Mouse (Mus musculus) forebrain, embryonic 14.5 days (tissue): ENCODE results near the gene Fn1. TPM values are rescaled to one million over a fixed set of nuclear protein-coding genes. Genes with fewer than 3 reads are reported as not detected.

ENCODE experiments used
- ATAC-seq: fragments of 200-750 bp; cut with Nextera tagmentation; 2 replicates; pipeline ENCODE4 v1.8.0; 2017; ENCODE audit warnings: mild to moderate bottlenecking, moderate library complexity
- DNase-seq: peaks from one replicate; pipeline ENCODE4 v3.0.0-alpha.2; 2015; ENCODE audit warnings: low spot score
- H3K27ac ChIP-seq: fragments of 300-500 bp; sonication (generic); 2 replicates; pipeline ENCODE4 v1.5.1; 2014; ENCODE audit warnings: low read depth, mild to moderate bottlenecking, control low read depth, low read length, moderate library complexity
- H3K27me3 ChIP-seq: fragments of 300-500 bp; sonication (generic); replicated peaks from 2 replicates; pipeline ENCODE4 v1.6.1; 2014; ENCODE audit warnings: low read length, control low read depth, mixed read lengths; ENCODE audit not compliant: control insufficient read depth, insufficient read depth
- H3K36me3 ChIP-seq: fragments of 300-500 bp; sonication (generic); 2 replicates; pipeline ENCODE4 v1.6.1; 2014; ENCODE audit warnings: low read length, control low read depth; ENCODE audit not compliant: control insufficient read depth, insufficient read depth
- H3K4me1 ChIP-seq: fragments of 300-500 bp; sonication (generic); 2 replicates; pipeline ENCODE4 v1.6.1; 2014; ENCODE audit warnings: antibody characterized with exemption, low read length, control low read depth; ENCODE audit not compliant: control insufficient read depth, insufficient read depth
- H3K4me2 ChIP-seq: fragments of 300-500 bp; sonication (generic); 2 replicates; pipeline ENCODE4 v1.6.1; 2014; ENCODE audit warnings: mild to moderate bottlenecking, control low read depth, low read length
- H3K4me3 ChIP-seq: fragments of 300-500 bp; sonication (generic); 2 replicates; pipeline ENCODE4 v1.5.1; 2014; ENCODE audit warnings: low read depth, low read length, control low read depth
- H3K9ac ChIP-seq: fragments of 300-500 bp; sonication (generic); 2 replicates; pipeline ENCODE4 v1.6.1; 2014; ENCODE audit warnings: mild to moderate bottlenecking, low read length, control low read depth, moderate library complexity
- H3K9me3 ChIP-seq: fragments of 300-500 bp; sonication (generic); replicated peaks from 2 replicates; pipeline ENCODE4 v1.6.1; 2016; ENCODE audit warnings: low read length, control low read depth, mixed read lengths; ENCODE audit not compliant: control insufficient read depth
- WGBS: fragments of 180-500 bp; shearing (Covaris S2); extraction: QIAGEN DNeasy Blood & Tissue Kit; methylation state at CpG from one replicate; pipeline ENCODE4 v1.1.7; 2014; 5-methylcytosine and 5-hydroxymethylcytosine counted together
- polyA plus RNA-seq: library from polyadenylated mRNA; unstranded; fragments of >200 nt; fragmentation: Nextera tagmentation; extraction: Ambion mirVana; gene quantifications from 2 replicates; pipeline ENCODE4 v1.2.1, GENCODE M21; 2014

The Fn1 gene
- polyA plus RNA-seq, 1 experiment from 2014 or later: 22.5 TPM

DNA sequence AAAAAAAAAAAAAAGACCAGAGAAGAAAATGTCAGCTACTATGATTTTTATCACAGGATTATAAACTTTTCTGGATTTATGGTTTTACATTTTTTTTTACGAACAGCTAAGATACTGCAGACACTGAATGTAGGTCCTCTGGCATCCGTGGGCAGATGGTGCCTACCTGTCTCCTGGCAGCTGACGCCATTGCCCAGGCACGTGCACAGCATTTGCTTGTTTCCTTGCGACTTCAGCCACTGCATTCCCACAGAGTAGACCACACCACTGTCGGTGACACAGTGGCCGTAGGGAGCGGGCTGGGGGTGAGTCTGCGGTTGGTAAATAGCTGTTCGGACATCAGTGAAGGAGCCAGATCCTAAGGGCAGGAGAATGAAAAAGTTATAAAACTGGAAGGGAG lies 10.2 kb downstream of the Fn1 start:
- no peaks in the 10 kb centered on the region for H3K9me3 ChIP-seq
- DNase-seq (no peak), ATAC-seq (no peak)
- no peaks in the 10 kb centered on the region for H3K4me1 ChIP-seq
- H3K4me3 ChIP-seq: no peak overlapping the region
- no peak overlapping the region for H3K27ac ChIP-seq
- peaks cover 38% of the 10 kb centered on the region; the same call in 1 of the 2 replicates for H3K36me3 ChIP-seq
- no peaks in the 10 kb centered on the region for H3K27me3 ChIP-seq
- no peak overlapping the region for H3K4me2 ChIP-seq
- H3K9ac ChIP-seq: no peak overlapping the region
- WGBS: 95% methylated on average over 10 of the region's 10 CpGs

DNA sequence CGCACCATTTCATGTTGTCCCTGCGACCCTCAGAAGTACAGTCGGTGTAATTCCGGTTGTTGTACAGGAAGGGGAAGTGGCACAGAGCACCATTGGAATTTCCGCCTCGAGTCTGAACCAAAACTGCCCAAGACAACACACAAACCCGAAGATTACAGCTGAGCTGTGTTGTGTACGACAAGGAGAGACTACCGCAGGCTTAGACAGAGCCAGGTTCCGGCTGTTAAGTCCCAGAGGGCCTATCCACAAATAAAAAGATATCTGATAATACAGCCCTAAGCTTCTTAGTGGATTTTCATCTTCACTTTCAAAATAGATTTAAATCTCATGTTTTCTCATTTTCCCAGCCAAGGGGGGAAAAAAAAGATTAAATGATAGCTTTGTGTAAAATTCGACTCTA lies 11.8 kb downstream of the Fn1 start:
- DNase-seq (no peak), ATAC-seq (no peak)
- Histone ChIP-seq H3K4me3 (no peak overlapping the region), H3K27me3 (no peaks in the 10 kb centered on the region), H3K36me3 (peaks cover 42% of the 10 kb centered on the region; the same call in 1 of the 2 replicates), H3K27ac (no peak overlapping the region), H3K4me2 (no peak overlapping the region), H3K9me3 (no peaks in the 10 kb centered on the region), H3K9ac (no peak overlapping the region), H3K4me1 (no peaks in the 10 kb centered on the region)
- 91% methylated on average over 11 of the region's 11 CpGs for WGBS

DNA sequence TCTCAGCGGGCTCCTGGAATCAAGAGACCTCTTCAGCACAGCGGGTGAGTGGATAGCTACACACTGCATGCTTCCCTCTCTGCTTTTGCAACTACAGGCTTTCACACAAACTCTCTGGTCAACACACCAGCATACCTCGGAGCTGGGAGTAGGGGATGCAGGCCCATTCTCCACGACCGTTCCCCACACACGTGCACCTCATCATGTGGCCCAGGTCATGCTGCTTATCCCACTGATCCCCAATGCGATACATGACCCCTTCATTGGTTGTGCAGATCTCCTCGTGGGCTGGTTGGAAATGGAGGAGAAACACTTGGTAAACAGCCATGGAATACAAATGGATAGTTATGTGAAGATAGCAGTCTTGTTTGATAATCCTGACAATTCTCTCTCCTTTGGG lies 12.8 kb downstream of the Fn1 start:
- WGBS: 96% methylated on average over 8 of the region's 8 CpGs
- no peak overlapping the region for H3K4me2 ChIP-seq
- no peaks in the 10 kb centered on the region for H3K27me3 ChIP-seq
- H3K4me3 ChIP-seq: no peak overlapping the region
- no peak for ATAC-seq
- no peaks in the 10 kb centered on the region for H3K4me1 ChIP-seq
- DNase-seq: no peak
- H3K27ac ChIP-seq: no peak overlapping the region
- no peak overlapping the region for H3K9ac ChIP-seq
- peaks cover 39% of the 10 kb centered on the region; the same call in 1 of the 2 replicates for H3K36me3 ChIP-seq
- no peaks in the 10 kb centered on the region for H3K9me3 ChIP-seq

DNA sequence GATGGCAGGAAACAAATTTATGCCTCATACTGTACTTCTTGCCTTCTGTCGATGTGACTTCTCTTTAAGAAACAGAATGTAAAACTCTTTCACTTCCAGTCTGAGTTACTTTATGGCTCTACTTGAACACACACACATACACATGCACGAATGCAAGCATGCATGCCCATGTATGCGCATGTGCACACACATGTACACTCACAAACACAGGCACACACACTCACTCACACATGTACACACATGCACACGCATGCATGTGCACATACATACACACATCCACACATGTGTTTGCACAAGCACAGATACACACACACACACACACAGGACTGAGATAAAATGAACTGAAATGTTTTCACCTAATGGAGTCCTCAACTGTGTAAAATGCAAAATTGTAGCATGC lies 16.3 kb downstream of the Fn1 start:
- H3K4me3 ChIP-seq: no peak overlapping the region
- no peak overlapping the region for H3K9ac ChIP-seq
- DNase-seq (no peak), ATAC-seq (no peak)
- H3K36me3 ChIP-seq: peaks cover 27% of the 10 kb centered on the region; the same call in 1 of the 2 replicates
- WGBS: 96% methylated on average over 4 of the region's 4 CpGs
- H3K4me1 ChIP-seq: no peaks in the 10 kb centered on the region
- H3K27me3 ChIP-seq: no peaks in the 10 kb centered on the region
- no peak overlapping the region for H3K4me2 ChIP-seq
- no peak overlapping the region for H3K27ac ChIP-seq
- no peaks in the 10 kb centered on the region for H3K9me3 ChIP-seq

DNA sequence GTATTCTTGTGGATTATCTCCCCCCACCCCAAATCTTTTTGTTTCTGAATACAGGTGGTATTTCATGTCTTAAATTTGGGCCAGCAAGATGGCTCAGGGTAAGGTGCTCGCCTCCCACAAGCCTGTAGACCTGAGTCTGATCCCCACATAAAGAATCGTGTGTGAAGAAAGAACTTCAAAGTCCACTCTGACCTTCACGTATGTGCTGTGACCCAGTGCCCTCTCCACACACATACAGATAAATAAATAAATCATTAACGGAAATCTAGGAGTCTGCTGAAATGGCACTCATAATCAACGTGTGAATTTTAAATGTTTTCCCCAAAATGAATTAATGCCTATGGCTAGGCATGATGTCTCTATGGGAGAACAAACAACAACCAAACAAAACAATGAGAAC lies 16.9 kb downstream of the Fn1 start:
- ATAC-seq: no peak
- Histone ChIP-seq H3K4me3 (no peak overlapping the region), H3K4me2 (no peak overlapping the region), H3K9me3 (no peaks in the 10 kb centered on the region), H3K27me3 (no peaks in the 10 kb centered on the region), H3K27ac (no peak overlapping the region), H3K4me1 (no peaks in the 10 kb centered on the region), H3K9ac (no peak overlapping the region), H3K36me3 (peaks cover 27% of the 10 kb centered on the region; the same call in 1 of the 2 replicates)
- no peak for DNase-seq
- WGBS: 93% methylated on average over 5 of the region's 5 CpGs

DNA sequence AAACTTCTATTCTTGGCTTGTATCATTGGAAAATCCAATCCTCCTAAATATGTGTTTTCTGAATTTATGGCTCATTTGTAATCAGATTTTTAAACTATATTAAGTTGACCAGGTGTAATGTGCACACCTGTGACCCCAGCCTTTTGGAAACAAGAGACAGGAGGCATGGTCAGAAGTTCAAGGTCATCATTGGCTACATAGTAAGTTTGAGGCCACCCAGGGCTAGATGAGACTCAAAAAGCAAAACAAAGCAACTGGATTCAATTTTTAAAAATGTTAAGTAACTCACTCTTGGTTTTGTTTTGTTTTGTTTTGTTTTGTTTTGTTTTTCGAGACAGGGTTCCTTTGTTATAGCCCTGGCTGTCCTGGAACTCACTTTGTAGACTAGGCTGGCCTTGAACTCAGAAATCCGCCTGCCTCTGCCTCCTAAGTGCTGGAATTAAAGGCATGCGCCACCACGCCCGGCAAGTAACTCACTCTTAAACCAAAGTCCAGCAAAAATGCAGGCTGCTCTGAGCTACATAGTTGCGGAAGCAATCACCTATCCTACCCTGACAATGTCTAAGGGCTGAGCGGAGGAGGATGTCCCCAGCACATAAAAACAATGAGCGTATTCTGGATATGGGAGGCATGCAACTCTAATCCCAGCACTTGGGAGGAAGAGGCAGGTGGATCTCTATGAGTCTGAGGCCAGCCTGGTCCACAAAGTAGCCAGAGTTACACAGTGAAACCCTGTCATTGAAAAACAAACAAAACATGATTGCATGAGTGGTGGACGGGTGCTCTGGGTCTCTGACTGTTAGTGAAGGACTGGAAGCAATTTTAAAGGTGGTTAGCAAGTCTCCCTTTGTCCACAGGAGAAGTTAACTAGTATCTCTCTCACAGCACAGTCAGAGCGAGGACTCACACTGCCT lies 17.6 kb downstream of the Fn1 start:
- Histone ChIP-seq H3K36me3 (peaks cover 27% of the 10 kb centered on the region; the same call in 1 of the 2 replicates), H3K9ac (no peak overlapping the region), H3K4me3 (no peak overlapping the region), H3K4me1 (no peaks in the 10 kb centered on the region), H3K27ac (no peak overlapping the region), H3K9me3 (no peaks in the 10 kb centered on the region), H3K27me3 (no peaks in the 10 kb centered on the region), H3K4me2 (no peak overlapping the region)
- DNase-seq: no peak
- WGBS: 90% methylated on average over 10 of the region's 10 CpGs
- no peak for ATAC-seq

DNA sequence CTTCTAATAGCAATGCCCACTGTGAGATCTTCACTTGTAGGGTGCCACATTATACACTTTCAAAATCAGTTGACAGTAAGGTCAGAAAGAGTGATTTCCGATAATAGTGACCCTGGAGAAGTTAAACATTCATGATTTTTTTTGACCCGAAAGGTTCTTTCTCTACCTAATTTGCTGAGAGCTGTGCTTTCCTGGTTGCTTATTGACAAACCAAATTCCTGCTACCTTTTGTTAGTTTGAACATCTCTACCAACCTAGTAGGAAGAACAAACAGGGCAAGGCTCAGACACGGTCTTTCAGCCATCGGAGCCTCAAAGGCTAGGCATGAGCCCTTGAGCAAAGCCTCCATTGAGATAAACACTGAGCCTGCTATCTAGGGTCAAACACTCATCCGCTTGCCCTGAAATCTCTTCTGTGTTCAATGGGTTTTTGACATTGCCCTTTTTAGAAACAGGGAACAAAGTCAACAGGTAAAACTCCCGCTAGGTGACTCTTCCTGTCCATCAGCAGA lies 18.5 kb downstream of the Fn1 start:
- no peak overlapping the region for H3K27ac ChIP-seq
- ATAC-seq: no peak
- no peaks in the 10 kb centered on the region for H3K27me3 ChIP-seq
- H3K36me3 ChIP-seq: peaks cover 29% of the 10 kb centered on the region; the same call in 1 of the 2 replicates
- H3K4me3 ChIP-seq: no peak overlapping the region
- no peaks in the 10 kb centered on the region for H3K9me3 ChIP-seq
- no peak overlapping the region for H3K9ac ChIP-seq
- no peak for DNase-seq
- H3K4me2 ChIP-seq: no peak overlapping the region
- WGBS: 97% methylated on average over 6 of the region's 6 CpGs
- no peaks in the 10 kb centered on the region for H3K4me1 ChIP-seq

DNA sequence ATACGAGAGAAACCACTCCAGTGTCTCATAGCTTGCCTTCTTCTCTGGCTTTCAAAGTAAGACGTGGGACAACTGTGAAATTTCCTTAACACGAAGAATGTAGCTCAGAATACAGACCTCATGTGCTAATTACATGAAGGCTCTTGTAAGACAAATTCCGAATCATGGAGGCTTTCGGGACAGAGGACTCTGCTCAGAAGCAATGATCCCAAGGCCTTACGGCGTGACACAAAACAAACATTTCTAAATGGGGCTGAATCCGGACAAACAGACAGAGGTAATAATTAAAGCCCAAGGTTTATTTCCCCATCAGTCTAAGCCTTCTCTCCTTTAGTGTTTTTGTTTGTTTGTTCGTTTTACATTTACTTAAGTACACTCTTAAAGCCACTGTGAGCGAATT lies 20.6 kb downstream of the Fn1 start:
- H3K27ac ChIP-seq: no peak overlapping the region
- H3K4me1 ChIP-seq: no peaks in the 10 kb centered on the region
- H3K9me3 ChIP-seq: no peaks in the 10 kb centered on the region
- no peak overlapping the region for H3K4me3 ChIP-seq
- H3K4me2 ChIP-seq: no peak overlapping the region
- DNase-seq: no peak
- H3K36me3 ChIP-seq: peaks cover 36% of the 10 kb centered on the region; the same call in 1 of the 2 replicates
- WGBS: 93% methylated on average over 10 of the region's 10 CpGs
- no peak overlapping the region for H3K9ac ChIP-seq
- no peaks in the 10 kb centered on the region for H3K27me3 ChIP-seq
- no peak for ATAC-seq

DNA sequence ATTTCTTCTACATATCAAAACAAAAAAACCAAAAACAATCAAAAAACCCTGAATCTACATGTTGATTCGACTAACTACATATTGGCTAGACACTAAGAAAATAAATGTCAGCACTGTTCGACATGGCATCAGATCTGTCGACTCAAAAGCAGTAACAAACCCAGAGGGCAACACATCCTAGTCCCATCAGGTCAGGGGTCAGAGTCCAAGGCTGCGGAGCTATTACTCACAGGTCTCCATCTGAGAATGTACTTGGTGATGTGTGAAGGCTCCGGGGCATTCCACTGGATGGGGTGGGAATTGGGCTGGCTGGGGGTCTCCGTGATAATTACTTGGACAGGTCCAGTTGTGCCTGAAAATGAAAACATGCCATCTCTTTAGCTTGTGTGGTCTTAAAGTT lies 21.2 kb downstream of the Fn1 start:
- H3K36me3 ChIP-seq: peaks cover 38% of the 10 kb centered on the region; the same call in 1 of the 2 replicates
- ATAC-seq (no peak), DNase-seq (no peak)
- H3K4me1 ChIP-seq: no peaks in the 10 kb centered on the region
- H3K9ac ChIP-seq: no peak overlapping the region
- H3K4me3 ChIP-seq: no peak overlapping the region
- 97% methylated on average over 6 of the region's 6 CpGs for WGBS
- H3K4me2 ChIP-seq: no peak overlapping the region
- H3K27ac ChIP-seq: no peak overlapping the region
- no peaks in the 10 kb centered on the region for H3K27me3 ChIP-seq
- no peaks in the 10 kb centered on the region for H3K9me3 ChIP-seq
